Mouse (Mus musculus): Measurements from ENCODE around the gene Nhp2. TPM values are rescaled to one million over a fixed set of nuclear protein-coding genes. Genes with fewer than 3 reads are reported as not detected.
"Not testable (repeated sequence)": the region's sequence is repeated elsewhere in the genome, so short reads cannot be mapped to it uniquely, and the experiment has no call there.

Gene Nhp2
- polyA plus RNA-seq, 1 experiment from 2014 or later, result 122 TPM

DNA sequence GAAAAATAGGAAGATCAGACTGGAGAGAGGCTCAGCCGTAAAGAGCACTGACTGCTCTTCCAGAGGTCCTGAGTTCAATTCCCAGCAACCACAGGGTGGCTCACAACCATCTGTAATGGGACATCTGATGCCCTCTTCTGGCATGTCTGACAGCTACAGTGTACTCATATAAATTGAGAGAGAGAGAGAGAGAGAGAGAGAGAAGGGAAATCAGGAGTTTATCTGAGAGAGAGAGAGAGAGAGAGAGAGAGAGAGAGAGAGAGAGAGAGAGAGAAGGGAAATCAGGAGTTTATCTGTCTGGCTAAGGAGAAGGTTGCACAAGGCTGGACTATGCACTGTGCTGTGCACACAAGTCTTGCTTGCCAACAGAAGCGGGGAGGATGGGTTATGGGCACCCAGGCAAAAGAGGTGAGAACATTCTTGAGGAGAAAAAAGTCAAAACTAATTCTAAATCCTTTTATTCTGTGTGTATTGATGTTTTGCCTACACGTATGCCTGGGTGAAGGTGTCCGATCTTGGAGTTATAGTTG is 33.4 kb downstream of the Nhp2 start:
- Histone ChIP-seq H3K4me1 (peaks cover 28% of the 10 kb centered on the region), H3K9ac (no peak overlapping the region), H3K4me2 (replicated peaks) (no peak overlapping the region), H3K4me3 (no peak overlapping the region), H3K36me3 (no peaks in the 10 kb centered on the region), H3K27ac (no peak overlapping the region), H3K9me3 (no peaks in the 10 kb centered on the region), H3K27me3 (replicated peaks) (peaks cover 24% of the 10 kb centered on the region)
- ATAC-seq (ENCODE audit: low FRiP score, low read depth), result no peak
- 94% methylated on average over 4 of the region's 4 CpGs for WGBS

- Histone ChIP-seq H3K9ac (no peak overlapping the region), H3K4me3 (no peak overlapping the region), H3K4me2 (replicated peaks) (no peak overlapping the region), H3K27ac (no peak overlapping the region), H3K9me3 (no peaks in the 10 kb centered on the region), H3K36me3 (no peaks in the 10 kb centered on the region), H3K4me1 (peaks cover 21% of the 10 kb centered on the region), H3K27me3 (replicated peaks) (peaks cover 24% of the 10 kb centered on the region)
- WGBS, result 92% methylated on average over 6 of the region's 6 CpGs
- no peak for ATAC-seq (ENCODE audit: low FRiP score, low read depth)
Observed at GRCm38 (mm10) chr11:51653736-51654135, 34.2 kb downstream of the Nhp2 start.

GRCm38 (mm10) chr11:51654891-51655290 is 35.4 kb downstream of the Nhp2 start:
- Histone ChIP-seq H3K27ac (no peak overlapping the region), H3K4me2 (replicated peaks) (no peak overlapping the region), H3K9me3 (no peaks in the 10 kb centered on the region), H3K36me3 (no peaks in the 10 kb centered on the region), H3K4me3 (no peak overlapping the region), H3K9ac (no peak overlapping the region), H3K4me1 (peaks cover 9% of the 10 kb centered on the region), H3K27me3 (replicated peaks) (peaks cover 15% of the 10 kb centered on the region)
- 91% methylated on average over 3 of the region's 3 CpGs for WGBS
- no peak for ATAC-seq (ENCODE audit: low FRiP score, low read depth)

DNA sequence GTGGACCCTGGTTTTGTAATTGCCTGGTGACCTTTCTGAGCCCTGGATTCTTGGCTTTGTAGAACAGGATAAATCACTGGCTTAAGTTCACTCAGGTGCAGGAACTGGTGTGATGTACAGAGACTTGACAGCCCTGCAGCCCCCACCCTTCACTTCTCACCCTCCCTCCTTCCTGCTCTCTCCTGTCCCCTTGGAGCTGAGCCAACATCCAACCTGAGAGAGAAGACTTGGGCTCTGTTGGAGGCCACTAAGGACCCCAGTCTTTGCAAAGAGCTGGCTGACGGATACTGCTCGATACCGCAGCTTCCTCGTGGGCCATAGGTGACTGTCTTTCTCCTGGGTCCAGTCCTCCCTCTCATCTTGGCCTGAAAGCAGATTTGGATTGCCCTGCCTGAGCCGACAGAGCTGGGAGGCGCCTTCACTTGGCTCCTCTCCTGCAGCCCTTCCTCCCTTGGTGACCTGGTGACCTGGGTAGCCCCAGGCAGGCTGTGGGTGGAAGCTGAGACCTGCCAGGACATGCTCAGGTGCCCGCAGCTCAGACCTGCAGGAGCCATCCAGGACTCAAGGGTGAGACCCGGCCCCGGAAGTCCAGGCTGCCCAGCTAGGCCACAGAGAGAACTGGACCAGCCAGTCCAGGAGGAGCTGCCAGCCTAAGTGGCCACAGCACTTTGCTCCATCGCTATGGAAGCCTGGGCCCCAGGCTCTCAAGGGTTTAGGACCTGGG is 37.4 kb downstream of the Nhp2 start:
- no peak overlapping the region for H3K4me3 ChIP-seq
- WGBS, result 87% methylated on average over 10 of the region's 10 CpGs
- no peaks in the 10 kb centered on the region for H3K27me3 ChIP-seq (replicated peaks)
- ATAC-seq (ENCODE audit: low FRiP score, low read depth), result no peak
- H3K36me3 ChIP-seq, result no peaks in the 10 kb centered on the region
- no peak overlapping the region for H3K9ac ChIP-seq
- H3K9me3 ChIP-seq, result no peaks in the 10 kb centered on the region
- H3K4me1 ChIP-seq, result no peaks in the 10 kb centered on the region
- H3K27ac ChIP-seq, result no peak overlapping the region
- no peak overlapping the region for H3K4me2 ChIP-seq (replicated peaks)

- H3K9ac ChIP-seq, result no peak overlapping the region; the same call in 1 of the 2 replicates
- 67% methylated on average over 7 of the region's 7 CpGs for WGBS
- H3K4me1 ChIP-seq, result no peaks in the 10 kb centered on the region
- H3K9me3 ChIP-seq, result no peaks in the 10 kb centered on the region
- H3K27me3 ChIP-seq (replicated peaks), result no peaks in the 10 kb centered on the region
- ATAC-seq (ENCODE audit: low FRiP score, low read depth), result no peak
- H3K4me2 ChIP-seq (replicated peaks), result no peak overlapping the region
- H3K36me3 ChIP-seq, result no peaks in the 10 kb centered on the region
- no peak overlapping the region for H3K4me3 ChIP-seq
- H3K27ac ChIP-seq, result no peak overlapping the region
Observed at GRCm38 (mm10) chr11:51658291-51658690, 38.8 kb downstream of the Nhp2 start.

- ATAC-seq (ENCODE audit: low FRiP score, low read depth), result no peak
- no peak overlapping the region; the same call in 1 of the 2 replicates for H3K9ac ChIP-seq
- 73% methylated on average over 6 of the region's 6 CpGs for WGBS
Observed at GRCm38 (mm10) chr11:51658705-51659104, 39.2 kb downstream of the Nhp2 start.

DNA sequence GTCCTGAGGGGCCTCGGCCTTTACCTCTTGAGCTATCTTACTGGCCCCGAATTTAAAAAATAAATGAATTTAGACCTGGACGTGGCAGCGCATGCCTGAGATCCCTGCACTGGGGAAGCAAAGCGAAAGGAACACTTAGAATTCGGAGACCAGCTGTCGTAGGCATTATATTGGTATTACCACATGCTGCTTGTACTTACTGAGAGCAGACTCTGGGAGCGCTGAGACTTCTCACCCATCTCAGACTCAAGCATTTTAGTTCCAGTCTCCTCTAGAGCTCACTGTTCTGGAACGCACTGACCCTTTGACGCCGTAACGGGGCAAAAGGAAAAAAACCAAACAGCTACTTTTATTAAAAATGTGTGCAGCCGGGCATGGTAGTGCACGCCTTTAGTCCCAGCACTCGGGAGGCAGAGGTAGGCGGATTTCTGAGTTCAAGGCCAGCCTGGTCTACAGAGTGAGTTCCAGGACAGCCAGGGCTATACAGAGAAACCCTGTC is 42.4 kb downstream of the Nhp2 start:
- no peak overlapping the region for H3K4me3 ChIP-seq
- no peak overlapping the region for H3K9ac ChIP-seq
- H3K4me2 ChIP-seq (replicated peaks), result no peak overlapping the region
- no peaks in the 10 kb centered on the region for H3K36me3 ChIP-seq
- H3K27ac ChIP-seq, result no peak overlapping the region
- ATAC-seq (ENCODE audit: low FRiP score, low read depth), result no peak
- no peaks in the 10 kb centered on the region for H3K4me1 ChIP-seq
- 81% methylated on average over 16 of the region's 16 CpGs for WGBS
- no peaks in the 10 kb centered on the region for H3K9me3 ChIP-seq
- H3K27me3 ChIP-seq (replicated peaks), result no peaks in the 10 kb centered on the region

More at GRCm38 (mm10) chr11:51658705-51659104, 39.2 kb downstream of the Nhp2 start:
- Histone ChIP-seq H3K27ac (no peak overlapping the region), H3K9me3 (no peaks in the 10 kb centered on the region), H3K4me1 (no peaks in the 10 kb centered on the region), H3K27me3 (replicated peaks) (no peaks in the 10 kb centered on the region), H3K4me2 (replicated peaks) (no peak overlapping the region), H3K36me3 (no peaks in the 10 kb centered on the region), H3K4me3 (no peak overlapping the region)

DNA sequence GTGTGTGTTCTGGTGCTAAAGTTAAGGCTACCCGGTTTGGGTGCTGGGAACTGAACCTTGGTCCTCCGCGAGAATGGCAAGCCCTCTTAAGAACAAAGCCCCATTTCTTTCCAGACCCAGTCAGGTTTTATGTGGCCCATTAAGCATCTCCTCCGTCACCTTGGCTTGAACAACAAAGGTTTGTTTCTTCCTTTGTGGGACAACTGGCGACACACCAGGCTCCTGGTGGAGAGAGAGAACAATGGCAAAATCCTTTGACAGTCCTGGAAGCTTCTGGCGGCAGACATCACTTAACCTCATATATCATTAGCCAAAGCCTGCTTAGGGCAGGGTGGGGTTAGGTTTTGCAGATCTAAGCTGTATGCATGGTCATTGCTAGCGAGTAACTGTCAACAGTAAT is 43.1 kb downstream of the Nhp2 start:
- 64% methylated on average over 7 of the region's 7 CpGs for WGBS
- no peak overlapping the region for H3K4me2 ChIP-seq (replicated peaks)
- H3K9ac ChIP-seq, result no peak overlapping the region
- no peaks in the 10 kb centered on the region for H3K4me1 ChIP-seq
- H3K4me3 ChIP-seq, result no peak overlapping the region
- H3K27me3 ChIP-seq (replicated peaks), result no peaks in the 10 kb centered on the region
- no peak for ATAC-seq (ENCODE audit: low FRiP score, low read depth)
- H3K27ac ChIP-seq, result no peak overlapping the region
- H3K36me3 ChIP-seq, result no peaks in the 10 kb centered on the region
- no peaks in the 10 kb centered on the region for H3K9me3 ChIP-seq

DNA sequence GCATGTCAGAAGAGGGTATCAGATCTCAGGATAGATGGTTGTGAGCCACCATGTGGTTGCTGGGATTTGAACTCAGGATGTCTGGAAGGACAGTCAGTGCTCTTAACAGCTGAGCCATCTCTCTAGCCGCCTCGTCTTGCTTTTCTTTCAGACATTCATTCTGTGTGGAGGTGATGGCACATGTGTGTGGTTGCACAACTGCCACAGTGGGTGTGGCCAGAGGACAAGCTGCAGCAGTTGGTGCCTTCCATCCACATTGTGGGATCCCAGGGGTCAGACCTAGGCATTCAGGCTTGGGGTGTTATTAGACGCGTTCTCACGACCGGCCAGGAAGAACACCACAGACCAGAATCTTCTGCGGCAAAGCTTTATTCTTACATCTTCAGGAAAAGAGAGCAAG is 45.2 kb downstream of the Nhp2 start:
- not testable (repeated sequence) for H3K27ac ChIP-seq; H3K9ac ChIP-seq; H3K4me2 ChIP-seq (replicated peaks); H3K36me3 ChIP-seq; ATAC-seq (ENCODE audit: low FRiP score, low read depth); H3K4me1 ChIP-seq; H3K9me3 ChIP-seq; H3K4me3 ChIP-seq; H3K27me3 ChIP-seq (replicated peaks)
- 94% methylated on average over 7 of the region's 7 CpGs for WGBS

GRCm38 (mm10) chr11:51670846-51671245 is 51.3 kb downstream of the Nhp2 start:
- H3K4me3 ChIP-seq, result no peak overlapping the region
- H3K36me3 ChIP-seq, result no peaks in the 10 kb centered on the region
- H3K27me3 ChIP-seq (replicated peaks), result no peaks in the 10 kb centered on the region
- H3K4me2 ChIP-seq (replicated peaks), result no peak overlapping the region
- no peaks in the 10 kb centered on the region for H3K9me3 ChIP-seq
- H3K4me1 ChIP-seq, result no peaks in the 10 kb centered on the region
- no peak overlapping the region for H3K27ac ChIP-seq
- no peak overlapping the region for H3K9ac ChIP-seq
- no peak for ATAC-seq (ENCODE audit: low FRiP score, low read depth)
- WGBS, result 96% methylated on average over 7 of the region's 7 CpGs

DNA sequence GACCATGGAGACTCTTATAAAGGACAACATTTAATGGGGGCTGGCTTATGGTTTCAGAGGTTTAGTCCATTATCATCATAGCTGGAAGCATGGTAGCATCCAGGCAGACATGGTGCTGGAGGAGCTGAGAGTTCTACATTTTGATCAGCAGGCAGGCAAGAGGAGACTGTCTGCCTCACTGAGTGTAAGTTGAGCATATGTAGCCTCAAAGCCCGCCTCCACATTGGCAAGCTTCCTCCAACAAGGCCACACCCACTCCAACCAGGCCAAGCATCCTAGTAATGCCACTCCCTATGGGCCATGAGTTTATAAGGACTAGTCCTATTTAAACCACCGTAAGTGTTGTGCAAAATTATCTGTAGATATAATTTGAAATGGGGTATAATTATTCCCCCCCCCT is 51.8 kb downstream of the Nhp2 start:
- H3K4me3 ChIP-seq, result no peak overlapping the region
- no peak for ATAC-seq (ENCODE audit: low FRiP score, low read depth)
- WGBS, result 78% methylated on average over 2 of the region's 2 CpGs

DNA sequence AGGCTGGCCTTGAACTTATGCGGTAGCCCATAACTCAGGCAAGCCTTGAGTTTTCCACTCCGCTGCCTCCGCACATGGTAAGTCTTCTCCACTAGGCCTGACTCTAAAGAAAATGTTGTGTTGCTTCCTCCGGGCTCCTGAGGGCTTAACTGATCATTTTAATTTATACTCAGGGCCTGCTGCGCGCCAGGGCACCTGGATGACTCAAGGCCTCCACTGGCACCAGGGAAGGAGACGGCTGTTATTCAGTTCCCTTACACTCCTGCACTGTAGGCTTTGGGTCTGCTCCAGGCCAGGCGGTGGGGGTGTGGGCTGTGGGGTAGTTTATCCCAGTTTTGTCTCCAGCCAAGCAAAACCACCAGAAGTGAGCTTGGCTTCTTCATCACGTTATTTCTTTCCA is 53.8 kb downstream of the Nhp2 start:
- H3K27ac ChIP-seq, result no peak overlapping the region
- no peak overlapping the region for H3K9ac ChIP-seq
- no peak overlapping the region for H3K4me3 ChIP-seq
- no peaks in the 10 kb centered on the region for H3K9me3 ChIP-seq
- H3K27me3 ChIP-seq (replicated peaks), result no peaks in the 10 kb centered on the region
- ATAC-seq (ENCODE audit: low FRiP score, low read depth), result no peak
- WGBS, result 83% methylated on average over 9 of the region's 9 CpGs
- H3K36me3 ChIP-seq, result no peaks in the 10 kb centered on the region
- no peaks in the 10 kb centered on the region for H3K4me1 ChIP-seq
- no peak overlapping the region for H3K4me2 ChIP-seq (replicated peaks)

More for the DNA sequence above, 51.8 kb downstream of the Nhp2 start:
- no peak overlapping the region for H3K9ac ChIP-seq
- H3K27ac ChIP-seq, result no peak overlapping the region
- no peaks in the 10 kb centered on the region for H3K4me1 ChIP-seq
- H3K36me3 ChIP-seq, result no peaks in the 10 kb centered on the region
- no peak overlapping the region for H3K4me2 ChIP-seq (replicated peaks)
- no peaks in the 10 kb centered on the region for H3K9me3 ChIP-seq
- H3K27me3 ChIP-seq (replicated peaks), result no peaks in the 10 kb centered on the region
